Mouse (Mus musculus): ENCODE results near the gene Vstm2l. TPM values are rescaled to one million over a fixed set of nuclear protein-coding genes. Genes with fewer than 3 reads are reported as not detected.

Gene Vstm2l
- polyA plus RNA-seq, 1 experiment from 2014 or later, result 26.6 TPM

DNA sequence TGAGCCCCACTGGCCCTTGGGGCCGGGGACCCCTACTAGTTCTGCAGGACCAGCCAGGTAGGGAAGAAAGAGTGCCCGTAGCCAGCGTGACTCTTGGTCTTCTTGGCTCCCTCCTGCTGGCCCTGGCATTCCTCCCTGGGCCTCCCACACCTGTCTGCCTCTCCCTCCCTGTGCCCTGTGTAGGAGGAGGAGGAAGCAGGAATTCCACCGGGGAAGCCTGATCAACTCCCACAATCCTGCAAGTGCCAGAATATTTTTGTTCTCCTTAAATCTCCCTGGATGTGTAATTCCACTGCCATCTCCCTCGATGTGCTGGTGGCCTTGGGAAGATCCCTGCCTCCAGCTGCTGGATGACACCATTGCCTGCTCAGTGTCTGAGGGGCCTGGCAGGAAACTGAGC, 10.1 kb downstream of the Vstm2l start:
- no peak for ATAC-seq
- no peaks in the 10 kb centered on the region for H3K27me3 ChIP-seq (ENCODE audit: control insufficient read depth, insufficient read depth, low read depth, low read length)
- WGBS, result 72% methylated on average over 5 of the region's 5 CpGs
- peaks cover 60% of the 10 kb centered on the region for H3K4me1 ChIP-seq (ENCODE audit: control insufficient read depth, insufficient read depth, low read length)
- H3K4me2 ChIP-seq (ENCODE audit: low read length), result no peak overlapping the region
- H3K4me3 ChIP-seq (ENCODE audit: low read depth, low read length), result no peak overlapping the region
- H3K9me3 ChIP-seq (replicated peaks; ENCODE audit: control insufficient read depth, low read length, poor library complexity, severe bottlenecking), result no peaks in the 10 kb centered on the region
- H3K36me3 ChIP-seq (ENCODE audit: control insufficient read depth, insufficient read depth, low read length), result no peaks in the 10 kb centered on the region
- H3K9ac ChIP-seq (ENCODE audit: low read depth, low read length), result no peak overlapping the region
- H3K27ac ChIP-seq (ENCODE audit: low read length), result no peak overlapping the region

DNA sequence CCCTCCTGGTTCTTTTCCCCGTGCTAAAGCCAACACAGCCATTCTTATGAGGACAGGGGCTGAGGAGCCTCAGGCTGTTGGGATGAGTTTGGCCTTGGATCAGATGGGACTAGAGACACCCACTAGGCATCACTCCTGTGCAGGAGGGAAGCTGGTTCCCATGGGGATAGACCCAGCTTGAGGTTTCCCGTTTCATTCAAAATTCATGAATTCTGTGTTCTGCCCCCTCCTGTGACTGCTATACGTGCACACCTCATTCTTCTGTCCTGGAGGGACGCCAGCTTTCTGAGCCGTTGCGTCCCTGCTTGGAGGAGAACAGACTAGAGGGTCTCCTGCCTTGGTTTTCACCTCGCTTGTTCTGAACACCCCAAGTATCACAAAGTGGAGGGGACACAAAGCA, 12.0 kb downstream of the Vstm2l start:
- H3K9ac ChIP-seq (ENCODE audit: low read depth, low read length), result no peak overlapping the region; the same call in 1 of the 2 replicates
- no peaks in the 10 kb centered on the region for H3K27me3 ChIP-seq (ENCODE audit: control insufficient read depth, insufficient read depth, low read depth, low read length)
- peaks cover 53% of the 10 kb centered on the region for H3K4me1 ChIP-seq (ENCODE audit: control insufficient read depth, insufficient read depth, low read length)
- WGBS, result 28% methylated on average over 7 of the region's 7 CpGs
- no peak overlapping the region for H3K4me3 ChIP-seq (ENCODE audit: low read depth, low read length)
- H3K36me3 ChIP-seq (ENCODE audit: control insufficient read depth, insufficient read depth, low read length), result no peaks in the 10 kb centered on the region
- no peak overlapping the region; the same call in 1 of the 2 replicates for H3K27ac ChIP-seq (ENCODE audit: low read length)
- H3K4me2 ChIP-seq (ENCODE audit: low read length), result no peak overlapping the region
- no peaks in the 10 kb centered on the region for H3K9me3 ChIP-seq (replicated peaks; ENCODE audit: control insufficient read depth, low read length, poor library complexity, severe bottlenecking)
- no peak for ATAC-seq

DNA sequence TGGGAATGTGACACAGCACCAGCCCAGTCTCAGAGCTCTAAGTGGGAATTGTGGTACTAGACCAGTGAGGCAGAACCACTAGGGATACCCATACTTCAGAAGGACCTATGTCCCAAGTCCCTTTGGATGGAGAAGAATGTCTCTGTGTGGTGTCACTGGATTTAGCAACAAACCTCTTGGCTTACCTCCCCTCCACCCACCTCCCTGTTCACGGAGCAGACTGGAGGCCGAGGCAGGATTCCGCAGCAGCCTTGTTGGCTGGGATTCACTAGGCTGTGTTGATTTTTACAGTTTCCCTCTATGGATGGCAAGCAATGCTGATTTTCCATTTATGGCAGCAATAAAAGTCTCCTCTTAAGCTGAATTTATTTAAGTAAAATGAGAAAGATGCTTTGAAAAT, 12.5 kb downstream of the Vstm2l start:
- ATAC-seq, result no peak
- H3K36me3 ChIP-seq (ENCODE audit: control insufficient read depth, insufficient read depth, low read length), result no peaks in the 10 kb centered on the region
- WGBS, result 55% methylated on average over 3 of the region's 3 CpGs
- peak overlapping the region; percentile 34; the same call in 1 of the 2 replicates for H3K27ac ChIP-seq (ENCODE audit: low read length)
- H3K27me3 ChIP-seq (ENCODE audit: control insufficient read depth, insufficient read depth, low read depth, low read length), result no peaks in the 10 kb centered on the region
- peak overlapping the region; percentile 40 for H3K9ac ChIP-seq (ENCODE audit: low read depth, low read length)
- peaks cover 48% of the 10 kb centered on the region for H3K4me1 ChIP-seq (ENCODE audit: control insufficient read depth, insufficient read depth, low read length)
- H3K9me3 ChIP-seq (replicated peaks; ENCODE audit: control insufficient read depth, low read length, poor library complexity, severe bottlenecking), result no peaks in the 10 kb centered on the region
- no peak overlapping the region for H3K4me3 ChIP-seq (ENCODE audit: low read depth, low read length)
- H3K4me2 ChIP-seq (ENCODE audit: low read length), result no peak overlapping the region; the same call in 1 of the 2 replicates

GRCm38 (mm10) chr2:157927397-157927796, 12.9 kb downstream of the Vstm2l start:
- H3K9ac ChIP-seq (ENCODE audit: low read depth, low read length), result peak overlapping the region; percentile 40
- peak overlapping the region; percentile 34 for H3K4me2 ChIP-seq (ENCODE audit: low read length)
- no peak overlapping the region for H3K4me3 ChIP-seq (ENCODE audit: low read depth, low read length)
- no peaks in the 10 kb centered on the region for H3K27me3 ChIP-seq (ENCODE audit: control insufficient read depth, insufficient read depth, low read depth, low read length)
- WGBS, result 42% methylated on average over 20 of the region's 20 CpGs
- H3K36me3 ChIP-seq (ENCODE audit: control insufficient read depth, insufficient read depth, low read length), result no peaks in the 10 kb centered on the region
- H3K27ac ChIP-seq (ENCODE audit: low read length), result peak overlapping the region; percentile 25
- no peak for ATAC-seq
- H3K9me3 ChIP-seq (replicated peaks; ENCODE audit: control insufficient read depth, low read length, poor library complexity, severe bottlenecking), result no peaks in the 10 kb centered on the region
- peaks cover 44% of the 10 kb centered on the region for H3K4me1 ChIP-seq (ENCODE audit: control insufficient read depth, insufficient read depth, low read length)

GRCm38 (mm10) chr2:157927815-157928214, 13.4 kb downstream of the Vstm2l start:
- H3K4me2 ChIP-seq (ENCODE audit: low read length), result peak overlapping the region; percentile 34
- H3K4me1 ChIP-seq (ENCODE audit: control insufficient read depth, insufficient read depth, low read length), result peaks cover 41% of the 10 kb centered on the region
- no peaks in the 10 kb centered on the region for H3K9me3 ChIP-seq (replicated peaks; ENCODE audit: control insufficient read depth, low read length, poor library complexity, severe bottlenecking)
- peak overlapping the region; percentile 40; the same call in 1 of the 2 replicates for H3K9ac ChIP-seq (ENCODE audit: low read depth, low read length)
- H3K4me3 ChIP-seq (ENCODE audit: low read depth, low read length), result no peak overlapping the region
- 17% methylated on average over 2 of the region's 2 CpGs for WGBS
- no peaks in the 10 kb centered on the region for H3K36me3 ChIP-seq (ENCODE audit: control insufficient read depth, insufficient read depth, low read length)
- ATAC-seq, result no peak
- H3K27me3 ChIP-seq (ENCODE audit: control insufficient read depth, insufficient read depth, low read depth, low read length), result no peaks in the 10 kb centered on the region
- H3K27ac ChIP-seq (ENCODE audit: low read length), result peak overlapping the region; percentile 25

DNA sequence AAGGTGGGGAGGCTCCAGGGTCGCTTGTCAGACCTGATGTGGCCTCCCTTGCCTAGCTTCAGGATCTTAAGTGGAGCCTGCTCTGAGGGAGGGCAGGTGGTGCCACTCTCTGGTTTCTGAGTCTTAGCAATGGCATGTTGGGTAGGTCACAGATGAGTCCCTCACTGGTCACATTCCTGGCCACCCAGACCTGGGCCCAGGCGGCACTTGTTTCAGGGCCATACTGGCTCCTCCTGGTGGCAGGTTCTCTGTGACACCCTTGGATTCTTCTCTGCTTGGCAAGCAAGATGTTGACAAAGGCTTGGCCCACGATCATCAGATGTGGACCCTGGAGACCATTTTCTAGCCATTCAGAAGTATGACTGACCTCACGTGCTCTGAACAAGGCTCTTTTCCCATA, 18.2 kb downstream of the Vstm2l start:
- no peaks in the 10 kb centered on the region for H3K27me3 ChIP-seq (ENCODE audit: control insufficient read depth, insufficient read depth, low read depth, low read length)
- no peak overlapping the region for H3K4me2 ChIP-seq (ENCODE audit: low read length)
- no peak overlapping the region for H3K9ac ChIP-seq (ENCODE audit: low read depth, low read length)
- H3K9me3 ChIP-seq (replicated peaks; ENCODE audit: control insufficient read depth, low read length, poor library complexity, severe bottlenecking), result no peaks in the 10 kb centered on the region
- H3K27ac ChIP-seq (ENCODE audit: low read length), result no peak overlapping the region
- peaks cover 24% of the 10 kb centered on the region for H3K4me1 ChIP-seq (ENCODE audit: control insufficient read depth, insufficient read depth, low read length)
- H3K4me3 ChIP-seq (ENCODE audit: low read depth, low read length), result no peak overlapping the region
- no peak for ATAC-seq
- peaks cover 9% of the 10 kb centered on the region; the same call in 1 of the 2 replicates for H3K36me3 ChIP-seq (ENCODE audit: control insufficient read depth, insufficient read depth, low read length)
- WGBS, result 80% methylated on average over 4 of the region's 4 CpGs

DNA sequence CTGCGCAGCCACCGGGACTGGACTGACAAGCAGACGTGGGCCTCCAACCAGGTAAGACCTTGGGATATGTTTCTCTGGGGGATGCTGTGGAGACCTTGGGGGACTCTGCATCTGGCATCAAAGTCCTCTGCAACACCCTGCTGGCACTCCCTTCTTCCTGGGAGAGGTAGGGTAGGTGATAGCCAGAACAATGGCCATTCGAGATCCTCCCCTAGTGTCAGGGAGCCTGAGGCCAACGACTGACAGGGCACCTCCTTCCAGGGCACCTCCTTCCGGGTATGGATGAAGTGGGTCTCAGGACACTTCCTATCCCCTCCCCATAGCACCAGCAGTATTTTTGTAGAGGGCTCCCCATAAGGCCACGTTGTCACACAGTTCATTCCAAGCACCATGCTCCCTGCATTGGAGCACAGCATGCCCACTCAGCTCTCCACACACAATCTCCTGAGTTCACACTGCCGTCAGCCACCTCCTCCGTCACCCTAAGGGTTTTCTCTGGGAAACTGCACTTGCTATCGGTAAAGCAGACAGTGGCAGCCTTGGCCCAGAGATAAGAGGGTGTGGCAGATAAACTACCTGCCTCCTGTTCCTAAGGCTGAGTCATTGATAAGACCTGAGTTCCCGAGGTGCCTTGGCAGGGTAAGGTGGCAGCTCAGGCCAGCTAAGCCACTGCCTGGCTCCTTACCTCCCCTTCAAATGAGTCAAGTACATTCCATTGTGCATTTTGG, 21.2 kb downstream of the Vstm2l start:
- Histone ChIP-seq H3K36me3 (ENCODE audit: control insufficient read depth, insufficient read depth, low read length) (peaks cover 9% of the 10 kb centered on the region; the same call in 1 of the 2 replicates), H3K27me3 (ENCODE audit: control insufficient read depth, insufficient read depth, low read depth, low read length) (no peaks in the 10 kb centered on the region), H3K4me2 (ENCODE audit: low read length) (no peak overlapping the region), H3K9ac (ENCODE audit: low read depth, low read length) (no peak overlapping the region), H3K27ac (ENCODE audit: low read length) (no peak overlapping the region), H3K4me1 (ENCODE audit: control insufficient read depth, insufficient read depth, low read length) (peaks cover 8% of the 10 kb centered on the region; the same call in 1 of the 2 replicates), H3K4me3 (ENCODE audit: low read depth, low read length) (no peak overlapping the region), H3K9me3 (replicated peaks; ENCODE audit: control insufficient read depth, low read length, poor library complexity, severe bottlenecking) (no peaks in the 10 kb centered on the region)
- ATAC-seq, result no peak
- whole genome bisulfite sequencing, result 76% methylated on average over 11 of the region's 11 CpGs

- H3K4me1 ChIP-seq (ENCODE audit: control insufficient read depth, insufficient read depth, low read length), result peaks cover 14% of the 10 kb centered on the region; the same call in 1 of the 2 replicates
- peaks cover 9% of the 10 kb centered on the region; the same call in 1 of the 2 replicates for H3K36me3 ChIP-seq (ENCODE audit: control insufficient read depth, insufficient read depth, low read length)
- H3K4me2 ChIP-seq (ENCODE audit: low read length), result no peak overlapping the region
- no peaks in the 10 kb centered on the region for H3K27me3 ChIP-seq (ENCODE audit: control insufficient read depth, insufficient read depth, low read depth, low read length)
- H3K9me3 ChIP-seq (replicated peaks; ENCODE audit: control insufficient read depth, low read length, poor library complexity, severe bottlenecking), result no peaks in the 10 kb centered on the region
- H3K9ac ChIP-seq (ENCODE audit: low read depth, low read length), result no peak overlapping the region
- H3K27ac ChIP-seq (ENCODE audit: low read length), result no peak overlapping the region
- no peak overlapping the region for H3K4me3 ChIP-seq (ENCODE audit: low read depth, low read length)
- ATAC-seq, result no peak
- WGBS, result 77% methylated on average over 4 of the region's 4 CpGs
Observed at GRCm38 (mm10) chr2:157936676-157937075, 22.2 kb downstream of the Vstm2l start.

GRCm38 (mm10) chr2:157940586-157941185, 26.2 kb downstream of the Vstm2l start:
- Histone ChIP-seq H3K27ac (ENCODE audit: low read length) (no peak overlapping the region), H3K9ac (ENCODE audit: low read depth, low read length) (0 out of 2 replicates have a peak overlapping the region, but pooled peaks have one; percentile 0), H3K4me2 (ENCODE audit: low read length) (no peak overlapping the region), H3K27me3 (ENCODE audit: control insufficient read depth, insufficient read depth, low read depth, low read length) (no peaks in the 10 kb centered on the region), H3K36me3 (ENCODE audit: control insufficient read depth, insufficient read depth, low read length) (peaks cover 9% of the 10 kb centered on the region; the same call in 1 of the 2 replicates), H3K4me3 (ENCODE audit: low read depth, low read length) (no peak overlapping the region), H3K4me1 (ENCODE audit: control insufficient read depth, insufficient read depth, low read length) (peaks cover 20% of the 10 kb centered on the region), H3K9me3 (replicated peaks; ENCODE audit: control insufficient read depth, low read length, poor library complexity, severe bottlenecking) (no peaks in the 10 kb centered on the region)
- 7% methylated on average over 18 of the region's 18 CpGs for WGBS
- no peak for ATAC-seq
